Mouse (Mus musculus): ENCODE measurements around the gene Prps1l1. TPM values are rescaled to one million over a fixed set of nuclear protein-coding genes. Genes with fewer than 3 reads are reported as not detected.

Gene Prps1l1
- polyA plus RNA-seq, 1 experiment from 2014 or later = not detected

GRCm38 (mm10) chr12:35016481-35017250 is 32.1 kb downstream of the Prps1l1 start:
- no peak overlapping the region for H3K4me3 ChIP-seq (ENCODE audit: low read depth, low read length)
- ATAC-seq (ENCODE audit: insufficient read depth, low FRiP score, low TSS enrichment) = no peak
- DNase-seq (ENCODE audit: low spot score) = no peak
- no peak overlapping the region for H3K4me2 ChIP-seq (ENCODE audit: low read depth)
- WGBS = 78% methylated on average over 9 of the region's 9 CpGs
- no peak overlapping the region for H3K9ac ChIP-seq (ENCODE audit: low read length)
- H3K4me1 ChIP-seq (ENCODE audit: control insufficient read depth, insufficient read depth, low read length) = no peaks in the 10 kb centered on the region
- no peaks in the 10 kb centered on the region for H3K27me3 ChIP-seq (ENCODE audit: control insufficient read depth, insufficient read depth, low read length)
- H3K9me3 ChIP-seq (ENCODE audit: control insufficient read depth, low read length) = no peaks in the 10 kb centered on the region
- H3K36me3 ChIP-seq (ENCODE audit: control insufficient read depth, insufficient read depth, low read length) = no peaks in the 10 kb centered on the region
- H3K27ac ChIP-seq (ENCODE audit: low read depth, low read length) = no peak overlapping the region

- no peak for DNase-seq (ENCODE audit: low spot score)
- Histone ChIP-seq H3K4me2 (ENCODE audit: low read depth) (no peak overlapping the region), H3K36me3 (ENCODE audit: control insufficient read depth, insufficient read depth, low read length) (no peaks in the 10 kb centered on the region), H3K4me1 (ENCODE audit: control insufficient read depth, insufficient read depth, low read length) (no peaks in the 10 kb centered on the region), H3K9me3 (ENCODE audit: control insufficient read depth, low read length) (no peaks in the 10 kb centered on the region), H3K9ac (ENCODE audit: low read length) (no peak overlapping the region), H3K27ac (ENCODE audit: low read depth, low read length) (no peak overlapping the region), H3K4me3 (ENCODE audit: low read depth, low read length) (no peak overlapping the region), H3K27me3 (ENCODE audit: control insufficient read depth, insufficient read depth, low read length) (no peaks in the 10 kb centered on the region)
- ATAC-seq (ENCODE audit: insufficient read depth, low FRiP score, low TSS enrichment) = no peak
- WGBS = 87% methylated on average over 9 of the region's 9 CpGs
Measured at GRCm38 (mm10) chr12:35018679-35019237, 34.2 kb downstream of the Prps1l1 start.

- Histone ChIP-seq H3K27me3 (ENCODE audit: control insufficient read depth, insufficient read depth, low read length) (no peaks in the 10 kb centered on the region), H3K27ac (ENCODE audit: low read depth, low read length) (no peak overlapping the region), H3K9me3 (ENCODE audit: control insufficient read depth, low read length) (no peaks in the 10 kb centered on the region), H3K4me2 (ENCODE audit: low read depth) (no peak overlapping the region), H3K4me3 (ENCODE audit: low read depth, low read length) (no peak overlapping the region), H3K36me3 (ENCODE audit: control insufficient read depth, insufficient read depth, low read length) (no peaks in the 10 kb centered on the region), H3K4me1 (ENCODE audit: control insufficient read depth, insufficient read depth, low read length) (no peaks in the 10 kb centered on the region), H3K9ac (ENCODE audit: low read length) (no peak overlapping the region)
- WGBS = 85% methylated on average over 9 of the region's 9 CpGs
- DNase-seq (ENCODE audit: low spot score) (no peak), ATAC-seq (ENCODE audit: insufficient read depth, low FRiP score, low TSS enrichment) (no peak)
Measured at GRCm38 (mm10) chr12:35021285-35021684, 36.7 kb downstream of the Prps1l1 start.

- 63% methylated on average over 10 of the region's 10 CpGs for WGBS
- no peak for ATAC-seq (ENCODE audit: insufficient read depth, low FRiP score, low TSS enrichment)
Measured at GRCm38 (mm10) chr12:35022066-35022465, 37.5 kb downstream of the Prps1l1 start.

GRCm38 (mm10) chr12:35025916-35026432 is 41.4 kb downstream of the Prps1l1 start:
- Histone ChIP-seq H3K27me3 (ENCODE audit: control insufficient read depth, insufficient read depth, low read length) (no peaks in the 10 kb centered on the region), H3K27ac (ENCODE audit: low read depth, low read length) (no peak overlapping the region), H3K9me3 (ENCODE audit: control insufficient read depth, low read length) (no peaks in the 10 kb centered on the region), H3K4me2 (ENCODE audit: low read depth) (no peak overlapping the region), H3K9ac (ENCODE audit: low read length) (no peak overlapping the region), H3K4me3 (ENCODE audit: low read depth, low read length) (no peak overlapping the region), H3K4me1 (ENCODE audit: control insufficient read depth, insufficient read depth, low read length) (no peaks in the 10 kb centered on the region), H3K36me3 (ENCODE audit: control insufficient read depth, insufficient read depth, low read length) (no peaks in the 10 kb centered on the region)
- ATAC-seq (ENCODE audit: insufficient read depth, low FRiP score, low TSS enrichment) (no peak), DNase-seq (ENCODE audit: low spot score) (no peak)
- 69% methylated on average over 4 of the region's 4 CpGs for WGBS

More at GRCm38 (mm10) chr12:35022066-35022465, 37.5 kb downstream of the Prps1l1 start:
- Histone ChIP-seq H3K9me3 (ENCODE audit: control insufficient read depth, low read length) (no peaks in the 10 kb centered on the region), H3K27ac (ENCODE audit: low read depth, low read length) (no peak overlapping the region), H3K9ac (ENCODE audit: low read length) (no peak overlapping the region), H3K4me3 (ENCODE audit: low read depth, low read length) (no peak overlapping the region), H3K27me3 (ENCODE audit: control insufficient read depth, insufficient read depth, low read length) (no peaks in the 10 kb centered on the region), H3K4me2 (ENCODE audit: low read depth) (no peak overlapping the region), H3K4me1 (ENCODE audit: control insufficient read depth, insufficient read depth, low read length) (no peaks in the 10 kb centered on the region), H3K36me3 (ENCODE audit: control insufficient read depth, insufficient read depth, low read length) (no peaks in the 10 kb centered on the region)
- no peak for DNase-seq (ENCODE audit: low spot score)

GRCm38 (mm10) chr12:35027533-35027932 is 43.0 kb downstream of the Prps1l1 start:
- Histone ChIP-seq H3K27ac (ENCODE audit: low read depth, low read length) (no peak overlapping the region), H3K4me1 (ENCODE audit: control insufficient read depth, insufficient read depth, low read length) (no peaks in the 10 kb centered on the region), H3K36me3 (ENCODE audit: control insufficient read depth, insufficient read depth, low read length) (no peaks in the 10 kb centered on the region), H3K9me3 (ENCODE audit: control insufficient read depth, low read length) (no peaks in the 10 kb centered on the region), H3K4me2 (ENCODE audit: low read depth) (no peak overlapping the region), H3K27me3 (ENCODE audit: control insufficient read depth, insufficient read depth, low read length) (no peaks in the 10 kb centered on the region), H3K4me3 (ENCODE audit: low read depth, low read length) (no peak overlapping the region), H3K9ac (ENCODE audit: low read length) (no peak overlapping the region)
- no peak for ATAC-seq (ENCODE audit: insufficient read depth, low FRiP score, low TSS enrichment)
- WGBS = 66% methylated on average over 1 of the region's 1 CpGs
- DNase-seq (ENCODE audit: low spot score) = no peak

Other genes starting within 250 kb of the Prps1l1 start
- gene Hdac9, start 67.7 kb upstream of the Prps1l1 start, polyA plus RNA-seq (2014; fragmentation: Nextera tagmentation; extraction: Ambion mirVana) = 10.8 and 10.9 TPM in 2 replicates
- 23.7 and 23.8 TPM in 2 replicates for gene Snx13, start 62.4 kb downstream of the Prps1l1 start, polyA plus RNA-seq (2014; fragmentation: Nextera tagmentation; extraction: Ambion mirVana)